Mouse (Mus musculus) spleen, adult 2 months (tissue): ENCODE measurements at regions not wholly inside any gene's neighbourhood (a gene's known extent, or its start where the extent isn't known, plus 50 kb on each side); places are given as distances from the start of the nearest gene placed in this dataset.

Source experiments
- CTCF ChIP-seq: fragments of 200-500 bp; IDR thresholded peaks from 2 replicates; pipeline ENCODE4 v1.5.1; 2011; ENCODE audit warnings: mild to moderate bottlenecking, inconsistent platforms; ENCODE audit not compliant: insufficient read depth, insufficient read length, insufficient replicate concordance; ENCODE audit errors: extremely low read depth
- POLR2A ChIP-seq: fragments of 200-500 bp; IDR thresholded peaks from 2 replicates; pipeline ENCODE4 v1.6.1; 2011; ENCODE audit warnings: low read depth, low read length, inconsistent platforms

GRCm38 (mm10) chr12:16391630-16392269 is 219.0 kb downstream of the Lpin1 start:
- TF ChIP-seq CTCF (no peak), POLR2A (no peak)
